Mouse (Mus musculus) embryo, embryonic 10 days (tissue): ENCODE results near the gene Cox6b1.
A peak's percentile ranks its signal among the peaks of the same experiment; 100 is the strongest.

Source experiments
- DNase-seq: peaks from one replicate; pipeline ENCODE4 v3.0.0-alpha.2; 2015; ENCODE audit warnings: low spot score

The Cox6b1 gene

GRCm38 (mm10) chr7:30625530-30626384 lies at the start of gene Cox6b1:
TSS of gene Cox6b1 (minus strand) at chr7:30626151.
- DNase-seq = peak; percentile 95

DNA sequence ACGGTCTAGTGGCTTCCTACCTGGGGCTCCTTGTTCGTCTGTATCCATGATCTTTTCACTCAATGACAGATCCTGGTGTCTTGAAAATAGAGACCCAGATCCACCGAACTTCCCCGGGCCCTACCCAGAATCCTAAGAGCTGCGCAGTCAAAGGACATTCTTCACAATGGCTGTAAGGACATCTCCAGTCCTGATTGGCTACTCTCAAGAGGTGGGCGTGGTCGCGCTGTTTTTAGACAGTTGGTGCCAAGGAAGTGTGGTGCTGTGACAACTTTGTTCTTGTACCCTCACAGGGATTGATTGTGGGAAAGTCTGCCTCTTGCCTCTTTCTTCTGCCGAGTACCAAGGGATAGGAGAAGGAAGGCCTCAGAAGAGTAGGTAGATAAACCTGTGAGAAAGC lies 45.5 kb upstream of the Cox6b1 start, which contains the start of gene Pmis2:
TSS of gene Pmis2 (minus strand) at position 126 of the 400 bp plus-strand sequence.
- no peak for DNase-seq

GRCm38 (mm10) chr7:30669229-30669628 lies 43.3 kb upstream of the Cox6b1 start:
- peak; percentile 64 for DNase-seq

- no peak for DNase-seq
These were observed 39.4 kb upstream of the Cox6b1 start for GRCm38 (mm10) chr7:30665321-30665720.

DNA sequence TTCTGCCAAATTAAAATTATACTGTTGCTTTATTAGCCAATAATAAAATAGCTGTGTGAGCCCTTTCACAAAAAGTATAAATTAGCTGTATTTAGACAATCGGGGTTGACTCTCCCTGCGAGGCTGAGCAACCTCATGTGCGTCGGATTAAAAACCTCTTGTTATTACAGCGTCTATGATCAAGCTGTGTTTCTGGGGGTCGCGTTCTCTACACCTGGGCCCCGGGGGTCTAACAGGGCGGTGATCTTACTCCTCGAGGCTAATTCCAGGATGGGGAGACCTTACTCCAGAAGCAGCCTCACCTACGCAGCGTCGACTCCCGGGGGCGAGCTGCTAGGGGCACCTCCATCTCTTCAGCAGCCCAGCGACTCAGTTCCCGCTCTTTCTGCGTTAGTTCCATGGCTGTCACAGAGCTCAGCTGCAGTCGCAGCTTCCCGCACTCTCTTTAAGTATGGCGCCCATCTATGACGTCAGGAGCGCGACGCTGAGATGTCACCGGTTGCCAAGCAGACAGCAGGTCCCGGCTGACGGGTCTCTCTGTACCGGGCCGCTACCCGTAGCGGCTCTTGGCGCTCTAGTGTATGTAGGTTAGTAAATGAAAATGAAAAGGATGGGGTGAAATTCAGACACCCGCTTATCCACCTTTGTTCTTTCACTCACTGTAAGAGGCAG lies 38.7 kb upstream of the Cox6b1 start, which contains the start of gene Haus5:
TSS of gene Haus5 (minus strand) at position 466 of the 672 bp plus-strand sequence.
- peak; percentile 99 for DNase-seq

- peak; percentile 99 for DNase-seq
These were observed 23.9 kb upstream of the Cox6b1 start, which contains the start of gene Rbm42 for GRCm38 (mm10) chr7:30649591-30650540. TSS of gene Rbm42 (minus strand) at chr7:30650317.

DNA sequence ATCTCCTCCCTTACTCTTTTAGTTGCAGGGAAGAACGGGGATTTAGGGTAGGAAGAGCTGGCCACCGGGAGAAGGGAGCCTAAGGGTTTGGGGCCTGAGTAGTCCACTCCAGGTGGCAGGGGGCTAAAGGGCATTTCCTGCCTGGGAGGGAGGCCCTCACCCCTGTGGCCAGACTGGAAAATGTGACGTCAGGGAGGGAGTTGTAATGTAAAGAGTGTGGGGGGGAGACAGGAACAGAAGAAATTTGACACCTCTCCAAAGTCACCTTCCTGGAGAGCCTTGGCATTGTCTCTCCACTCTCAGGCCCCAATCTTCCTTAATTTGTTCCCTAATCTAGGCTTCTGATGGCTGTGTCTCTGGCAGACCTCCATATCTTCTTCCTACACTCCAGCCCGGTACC lies 13.1 kb upstream of the Cox6b1 start:
- peak; percentile 50 for DNase-seq

- DNase-seq = no peak
These were observed 10.4 kb upstream of the Cox6b1 start for GRCm38 (mm10) chr7:30636395-30636794.

DNA sequence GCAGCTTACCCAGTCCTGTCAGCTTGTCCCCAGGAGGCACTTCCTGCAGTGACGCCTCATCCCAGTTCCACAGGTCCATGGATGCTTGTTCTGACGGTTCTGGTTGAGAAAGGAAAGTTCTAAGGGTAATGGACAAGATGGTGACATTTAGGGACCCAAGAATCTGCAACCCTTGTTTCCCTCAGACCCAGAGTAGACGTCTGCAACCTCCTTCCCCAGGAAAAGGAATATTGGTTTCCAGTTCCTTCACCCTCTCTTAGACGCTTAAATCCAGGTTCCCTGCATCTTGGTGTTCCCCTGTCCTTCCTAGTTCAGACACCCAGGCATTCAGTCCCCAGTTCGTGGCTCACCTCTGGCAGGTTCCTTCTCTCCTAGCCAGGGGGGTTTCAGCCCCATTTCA lies 9.8 kb upstream of the Cox6b1 start, which contains the start of gene Etv2:
TSS of gene Etv2 (minus strand) at position 101 of the 400 bp plus-strand sequence.
- no peak for DNase-seq

DNA sequence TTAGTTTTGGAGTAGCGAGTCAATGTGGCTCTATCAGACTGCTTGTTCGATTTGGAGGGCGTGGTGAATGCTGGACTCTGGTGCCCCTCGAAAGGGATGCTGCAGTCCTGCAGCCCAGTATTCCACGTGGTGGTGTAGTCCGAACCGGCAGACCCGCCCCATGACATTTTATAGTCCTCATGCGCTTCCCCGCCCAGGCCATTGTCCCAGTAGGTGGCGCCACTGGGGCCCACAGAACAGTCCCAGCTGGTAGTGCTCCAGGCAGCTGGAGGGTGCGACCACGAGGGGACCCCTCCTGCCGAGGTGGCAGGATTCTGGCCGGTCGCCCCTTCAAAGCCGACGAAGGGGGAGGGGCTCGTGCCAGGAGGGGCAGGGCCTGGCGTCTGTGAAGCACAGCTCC lies 8.7 kb upstream of the Cox6b1 start:
- DNase-seq = peak; percentile 79

DNA sequence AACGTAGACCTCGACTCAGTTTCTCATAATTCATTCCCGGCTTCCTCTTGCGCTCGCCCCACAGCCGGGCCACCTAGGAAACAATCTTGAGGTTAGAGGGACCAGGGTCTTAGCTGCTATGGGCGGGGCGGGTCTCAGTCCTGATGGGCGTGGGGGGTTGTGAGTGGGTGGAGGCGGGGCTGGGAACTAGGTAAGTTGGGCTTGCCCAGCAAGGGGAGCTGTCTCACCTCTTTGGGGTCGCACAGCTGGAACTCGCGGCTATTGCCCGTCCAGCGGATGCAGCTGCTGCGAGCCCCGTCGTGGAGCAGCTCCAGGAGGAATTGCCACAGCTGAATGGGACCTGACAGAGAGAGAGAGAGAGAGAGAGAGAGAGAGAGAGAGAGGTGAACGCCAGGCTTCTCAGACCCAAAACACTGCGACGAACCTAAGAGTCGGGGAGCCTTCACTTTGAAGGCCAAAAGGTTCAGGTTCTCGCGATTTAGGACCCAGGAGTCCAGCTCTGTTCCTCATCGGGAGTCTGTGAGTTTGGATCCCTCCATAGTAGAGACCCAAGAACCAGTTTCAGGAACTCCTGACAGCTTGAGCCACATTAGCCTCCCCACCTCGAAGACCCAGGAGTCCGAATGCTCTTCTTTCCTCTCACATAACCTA lies 7.9 kb upstream of the Cox6b1 start:
- DNase-seq = no peak

GRCm38 (mm10) chr7:30629013-30629412 lies 3.1 kb upstream of the Cox6b1 start:
- DNase-seq = no peak

DNA sequence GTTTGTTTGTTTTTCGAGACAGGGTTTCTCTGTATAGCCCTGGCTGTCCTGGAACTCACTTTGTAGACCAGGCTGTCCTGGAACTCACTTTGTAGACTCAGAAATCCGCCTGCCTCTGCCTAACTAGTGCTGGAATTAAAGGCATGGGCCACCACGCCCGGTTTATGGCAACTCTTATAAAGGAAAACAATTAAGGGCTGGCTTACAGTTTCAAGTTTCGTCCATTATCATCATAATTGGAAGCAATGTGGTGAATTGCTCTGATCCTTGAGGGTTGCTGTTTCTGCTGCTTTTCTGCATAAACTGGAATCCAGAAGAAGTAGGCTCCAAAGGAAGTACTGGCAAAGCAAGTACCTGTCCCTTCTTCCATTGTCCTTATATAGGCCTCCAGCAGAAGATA lies 696 bp upstream of the Cox6b1 start:
- DNase-seq = no peak

DNA sequence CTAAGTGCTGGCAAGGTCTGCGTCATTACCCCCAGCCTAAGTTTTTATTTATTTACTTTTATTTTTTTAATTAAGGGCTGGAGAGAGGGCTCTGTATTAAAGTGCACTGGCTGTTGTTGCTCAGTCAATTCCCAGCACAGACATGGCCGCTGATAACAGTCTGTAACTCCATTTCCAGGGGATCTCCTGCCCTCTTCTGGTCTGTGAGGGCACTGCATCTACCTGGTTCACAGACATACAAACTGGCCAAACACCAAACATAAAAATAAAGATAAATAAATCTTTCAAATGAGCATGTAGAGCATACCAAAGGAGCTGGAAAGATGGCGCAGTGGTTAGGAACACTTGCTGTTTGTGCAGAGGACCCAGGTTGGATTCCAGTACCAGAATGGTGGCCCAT lies 6.7 kb downstream of the Cox6b1 start:
- peak; percentile 29 for DNase-seq

GRCm38 (mm10) chr7:30618658-30619057 lies 7.3 kb downstream of the Cox6b1 start:
- no peak for DNase-seq

- DNase-seq = no peak
These were observed 10.7 kb downstream of the Cox6b1 start for GRCm38 (mm10) chr7:30615049-30615760.

DNA sequence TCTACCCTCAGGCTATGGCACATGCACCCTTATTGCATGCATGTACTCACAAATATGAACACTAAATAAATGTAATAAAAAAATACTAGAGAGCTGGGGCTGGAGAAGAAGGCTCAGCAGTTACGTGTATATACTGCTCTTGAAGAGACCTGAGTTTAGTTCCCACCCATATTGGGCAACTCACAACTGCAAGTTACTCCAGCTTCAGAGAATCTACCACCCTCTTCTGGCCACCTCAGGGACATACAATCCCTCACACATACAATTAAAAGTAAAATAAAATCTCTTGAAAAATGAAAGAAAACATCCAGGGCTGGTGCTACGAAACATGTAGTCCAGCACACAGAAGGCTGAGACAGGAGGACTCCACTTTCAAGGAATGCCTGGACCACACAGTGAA lies 11.5 kb downstream of the Cox6b1 start:
- no peak for DNase-seq

DNA sequence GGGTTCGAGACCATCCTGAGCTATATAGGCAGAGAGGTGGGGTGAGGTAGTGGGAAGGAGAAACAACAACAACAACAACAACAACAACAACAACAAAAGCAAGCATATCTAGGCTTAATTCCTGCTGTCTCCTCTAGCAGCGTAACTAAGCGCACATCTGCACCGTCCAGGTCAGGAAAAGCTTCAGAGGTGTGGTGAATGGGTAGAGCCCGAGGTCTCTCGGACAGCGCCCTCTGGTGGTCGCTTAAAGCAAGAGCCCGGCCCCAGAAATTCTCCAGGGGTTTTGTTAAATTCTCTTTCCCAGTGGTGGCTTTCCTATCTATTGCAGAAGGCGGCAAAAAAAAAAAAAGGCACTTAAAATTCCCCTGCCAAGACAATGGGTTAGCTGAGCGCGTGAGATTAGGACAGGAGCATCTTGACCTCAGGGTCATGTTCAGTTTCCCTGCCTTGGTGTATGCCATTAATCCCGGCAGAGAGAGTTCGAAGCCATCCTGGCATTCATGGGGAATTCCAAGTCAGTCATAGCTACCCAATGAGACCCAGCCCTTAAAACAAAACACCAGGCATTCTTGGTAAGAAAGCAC lies 12.3 kb downstream of the Cox6b1 start:
- peak; percentile 70 for DNase-seq

DNA sequence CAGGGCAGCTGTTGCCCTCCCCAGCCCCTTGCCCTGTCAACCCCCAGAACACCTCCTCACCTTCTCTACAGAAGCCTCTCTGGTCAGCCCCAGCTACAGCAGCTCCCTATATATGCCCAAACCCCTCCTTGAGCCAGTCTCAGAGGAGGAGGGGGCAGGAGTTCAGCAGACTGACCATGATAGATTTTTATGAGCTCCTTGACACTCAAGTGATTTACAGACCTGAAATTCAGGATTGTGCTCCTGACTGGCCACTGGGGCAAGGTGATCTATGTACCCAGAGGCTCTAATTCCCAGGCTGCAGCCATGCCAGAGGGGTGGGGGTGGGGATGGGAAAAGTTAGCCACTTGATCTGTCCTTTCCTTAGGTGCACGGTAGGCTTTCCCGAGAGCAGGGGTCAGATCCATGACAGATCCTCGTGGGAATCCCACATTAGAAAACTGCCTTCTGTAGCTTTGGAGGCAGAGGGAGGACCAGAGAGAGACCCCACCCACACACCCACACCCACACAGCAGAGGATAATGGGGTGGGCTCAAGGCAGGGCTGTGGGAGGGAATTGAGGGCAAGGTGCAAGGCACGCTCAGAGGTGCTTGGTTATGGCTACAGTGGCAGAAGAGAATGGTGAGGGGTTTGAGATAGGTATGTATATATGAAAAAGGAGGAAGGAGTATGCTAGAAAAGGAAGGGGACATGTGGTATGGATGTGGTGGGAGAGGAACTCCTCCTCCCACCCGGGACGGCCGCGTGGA lies 13.1 kb downstream of the Cox6b1 start, which contains the start of gene Upk1a:
TSS of gene Upk1a (minus strand) at position 194 of the 749 bp plus-strand sequence.
- no peak for DNase-seq
